Comparison of ENCODE assay signal across 16 mouse cellular contexts in the genomic region with DNA sequence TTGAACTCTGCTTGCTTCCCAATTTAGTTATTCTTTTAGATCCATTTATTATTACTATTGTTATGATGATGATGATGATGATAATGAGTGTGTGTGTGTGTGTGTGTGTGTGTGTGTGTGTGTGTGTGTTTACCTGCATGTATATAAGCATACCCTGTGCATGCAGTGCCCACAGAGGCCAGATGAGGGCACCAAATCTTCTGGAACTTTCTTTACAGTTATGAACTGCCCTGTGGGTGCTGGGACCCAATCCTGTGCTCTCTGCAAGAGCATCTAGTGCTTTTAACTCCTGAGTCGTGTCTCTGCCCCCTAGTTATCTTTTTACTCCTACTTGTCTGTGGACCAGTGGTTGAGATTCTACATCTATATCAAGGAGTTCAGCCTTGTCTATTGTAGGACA.
DNase-seq lines count a peak whose midpoint lies in the region; ATAC-seq and TF ChIP-seq lines count a peak whose summit lies in the region.
"Had no signal": no experiment of that assay in that cellular context is flagged by ENCODE, and none has a peak within 500 bp of the region (broad histone marks: within the 10 kb centered on the region; RNA-seq: fewer than 3 reads in every experiment).

No protein-coding gene starts in this region.

- no peak overlapping the region for H3K27ac ChIP-seq in embryonic facial prominence, embryonic 11.5 days (replicated peaks; ENCODE audit: low read depth, low read length)
- no peak overlapping the region for H3K27ac ChIP-seq in embryonic facial prominence, embryonic 10.5 days (replicated peaks)
- H3K27ac ChIP-seq in lung, postnatal 0 days (ENCODE audit: low read length) = no peak overlapping the region
- H3K27ac ChIP-seq in ES-Bruce4 (ENCODE audit: insufficient read depth, low read length) = no peak overlapping the region
- peak overlapping the region; percentile 25; the same call in 1 of the 2 replicates for H3K27ac ChIP-seq in limb, embryonic 10.5 days
- H3K27ac ChIP-seq: left cerebral cortex, adult 2 months; midbrain, embryonic 10.5 days had no signal

- DNase-seq in embryonic facial prominence, embryonic 11.5 days (ENCODE audit: low spot score) = peak; percentile 13
- no peak for DNase-seq in embryonic facial prominence, embryonic 10.5 days (ENCODE audit: low spot score)
- no peak for DNase-seq in lung, postnatal 0 days (ENCODE audit: low spot score)
- DNase-seq in lung, adult 18-20 months = no peak
- DNase-seq in limb, embryonic 10.5 days (ENCODE audit: low spot score) = no peak
- no peak for DNase-seq in kidney, adult 8-10 months
- no peak for DNase-seq in embryo, embryonic 10.5 days (ENCODE audit: low spot score)
- DNase-seq: adrenal gland, adult 2 months; B cell, adult 2 months; heart, adult 11 months; heart, postnatal 10 days; kidney, postnatal 4 days; right cerebral cortex, postnatal 25 days had no signal

- no peaks in the 10 kb centered on the region for H3K27me3 ChIP-seq in embryonic facial prominence, embryonic 11.5 days (ENCODE audit: control insufficient read depth, insufficient read depth, low read length)
- H3K27me3 ChIP-seq in embryonic facial prominence, embryonic 10.5 days (replicated peaks; ENCODE audit: low read depth, poor library complexity, severe bottlenecking) = no peaks in the 10 kb centered on the region
- no peaks in the 10 kb centered on the region for H3K27me3 ChIP-seq in lung, postnatal 0 days (replicated peaks; ENCODE audit: insufficient read depth, low read length)
- H3K27me3 ChIP-seq in ES-Bruce4 (ENCODE audit: control insufficient read depth, insufficient read depth, low read length, poor library complexity, severe bottlenecking) = no peaks in the 10 kb centered on the region
- H3K27me3 ChIP-seq in limb, embryonic 10.5 days (ENCODE audit: low read depth, poor library complexity, severe bottlenecking) = no peaks in the 10 kb centered on the region

- no peak overlapping the region for H3K9ac ChIP-seq in embryonic facial prominence, embryonic 11.5 days (replicated peaks; ENCODE audit: low read length)
- no peak overlapping the region for H3K9ac ChIP-seq in lung, postnatal 0 days (replicated peaks; ENCODE audit: low read depth)
- no peak overlapping the region for H3K9ac ChIP-seq in ES-Bruce4 (ENCODE audit: low read depth, poor library complexity, severe bottlenecking)

- TF ChIP-seq EP300 in lung, postnatal 0 days (IDR thresholded peaks at IDR 0.05) = no peak
- no peak for TF ChIP-seq EP300 in ES-Bruce4 (IDR thresholded peaks at IDR 0.05; ENCODE audit: insufficient read depth, low read depth, low read length)

- H3K4me3 ChIP-seq in embryonic facial prominence, embryonic 11.5 days (ENCODE audit: low read depth, low read length) = no peak overlapping the region
- no peak overlapping the region for H3K4me3 ChIP-seq in embryonic facial prominence, embryonic 10.5 days
- H3K4me3 ChIP-seq in lung, postnatal 0 days (ENCODE audit: low read depth, low read length) = no peak overlapping the region
- no peak overlapping the region for H3K4me3 ChIP-seq in ES-Bruce4 (ENCODE audit: low read depth, low read length)
- H3K4me3 ChIP-seq in limb, embryonic 10.5 days = no peak overlapping the region
- H3K4me3 ChIP-seq: left cerebral cortex, adult 2 months; midbrain, embryonic 10.5 days had no signal

- H3K36me3 ChIP-seq in embryonic facial prominence, embryonic 11.5 days (replicated peaks; ENCODE audit: control insufficient read depth, insufficient read depth, low read depth, low read length) = no peaks in the 10 kb centered on the region
- H3K36me3 ChIP-seq in embryonic facial prominence, embryonic 10.5 days (replicated peaks) = no peaks in the 10 kb centered on the region; the same call in 1 of the 2 replicates
- no peaks in the 10 kb centered on the region for H3K36me3 ChIP-seq in lung, postnatal 0 days (ENCODE audit: insufficient read depth, low read length)
- no peaks in the 10 kb centered on the region for H3K36me3 ChIP-seq in ES-Bruce4 (ENCODE audit: control insufficient read depth, insufficient read depth, low read length, poor library complexity, severe bottlenecking)
- peaks cover 33% of the 10 kb centered on the region for H3K36me3 ChIP-seq in limb, embryonic 10.5 days
- H3K36me3 ChIP-seq: midbrain, embryonic 10.5 days had no signal

- H3K4me2 ChIP-seq in embryonic facial prominence, embryonic 11.5 days (ENCODE audit: low read depth, low read length) = no peak overlapping the region
- H3K4me2 ChIP-seq in lung, postnatal 0 days (replicated peaks; ENCODE audit: low read depth, low read length) = no peak overlapping the region

- 78% methylated on average over 1 of the region's 1 CpGs for WGBS in embryonic facial prominence, embryonic 11.5 days
- 88% methylated on average over 1 of the region's 1 CpGs for WGBS in embryonic facial prominence, embryonic 10.5 days
- 85% methylated on average over 1 of the region's 1 CpGs for WGBS in lung, postnatal 0 days
- 93% methylated on average over 1 of the region's 1 CpGs for WGBS in limb, embryonic 10.5 days

- TF ChIP-seq POLR2A in ES-Bruce4 (IDR thresholded peaks at IDR 0.05; ENCODE audit: insufficient read depth, low read length) = no peak

- peak; percentile 25 for TF ChIP-seq CTCF in lung, postnatal 0 days (IDR thresholded peaks at IDR 0.05)
- peak; percentile 10 for TF ChIP-seq CTCF in ES-Bruce4 (IDR thresholded peaks at IDR 0.05; ENCODE audit: low read depth, low read length)

- ATAC-seq in embryonic facial prominence, embryonic 11.5 days (replicated peaks; ENCODE audit: insufficient number of reproducible peaks, low FRiP score, low TSS enrichment, low read depth) = no peak
- ATAC-seq in lung, postnatal 0 days = no peak

- peaks cover 2% of the 10 kb centered on the region; the same call in 1 of the 2 replicates for H3K4me1 ChIP-seq in embryonic facial prominence, embryonic 11.5 days (ENCODE audit: control insufficient read depth, insufficient read depth, low read length)
- H3K4me1 ChIP-seq in embryonic facial prominence, embryonic 10.5 days = peaks cover 27% of the 10 kb centered on the region
- no peaks in the 10 kb centered on the region for H3K4me1 ChIP-seq in lung, postnatal 0 days (ENCODE audit: insufficient read depth, low read depth, low read length)
- no peaks in the 10 kb centered on the region for H3K4me1 ChIP-seq in ES-Bruce4 (ENCODE audit: control insufficient read depth, insufficient read depth, low read length)
- H3K4me1 ChIP-seq in limb, embryonic 10.5 days = peaks cover 41% of the 10 kb centered on the region
- H3K4me1 ChIP-seq: midbrain, embryonic 10.5 days had no signal

- no peaks in the 10 kb centered on the region for H3K9me3 ChIP-seq in embryonic facial prominence, embryonic 11.5 days (replicated peaks; ENCODE audit: control insufficient read depth, low read length)
- peaks cover 4% of the 10 kb centered on the region for H3K9me3 ChIP-seq in embryonic facial prominence, embryonic 10.5 days
- no peaks in the 10 kb centered on the region for H3K9me3 ChIP-seq in lung, postnatal 0 days (ENCODE audit: low read length)
- H3K9me3 ChIP-seq in ES-Bruce4 (replicated peaks; ENCODE audit: control insufficient read depth, insufficient read depth, low read length, poor library complexity, severe bottlenecking) = no peaks in the 10 kb centered on the region; the same call in none of the 2 replicates
- no peaks in the 10 kb centered on the region for H3K9me3 ChIP-seq in limb, embryonic 10.5 days (replicated peaks)
